Comparison of ENCODE assay signal across 22 mouse cellular contexts in genomic region chr10:32943026-32943425, GRCm38 (mm10). TPM values are rescaled to one million over a fixed set of nuclear protein-coding genes. Genes with fewer than 3 reads are reported as not detected.
DNase-seq lines count a peak whose midpoint lies in the region; TF ChIP-seq lines count a peak whose summit lies in the region.
"Had no signal": no experiment of that assay in that cellular context is flagged by ENCODE, and none has a peak within 500 bp of the region (broad histone marks: within the 10 kb centered on the region; RNA-seq: fewer than 3 reads in every experiment).

No protein-coding gene starts in this region.

- peaks cover 2% of the 10 kb centered on the region; the same call in 1 of the 2 replicates for H3K36me3 ChIP-seq in ES-E14 (ENCODE audit: control insufficient read depth, insufficient read depth, low read length, poor library complexity, severe bottlenecking)
- H3K36me3 ChIP-seq: embryonic facial prominence, embryonic 13.5 days; embryonic facial prominence, embryonic 15.5 days; forebrain, embryonic 10.5 days; forebrain, embryonic 12.5 days had no signal

- no peak overlapping the region for H3K9ac ChIP-seq in ES-E14 (ENCODE audit: insufficient read depth, low read depth, low read length, poor library complexity, severe bottlenecking)
- H3K9ac ChIP-seq: embryonic facial prominence, embryonic 13.5 days; embryonic facial prominence, embryonic 15.5 days; forebrain, embryonic 12.5 days had no signal

- intact Hi-C loops in left cerebral cortex, postnatal 36 days (cut with DNase I), result no loop called here

- in situ Hi-C loops in ES-E14 (cut with MboI; ENCODE audit: low sequenced_read_pairs in 2 of 2, unreplicated experiment in 2 of 2), result no loop called here

- DNase-seq in ES-CJ7 (ENCODE audit: low read depth, low spot score) (peak; percentile 65), ES-E14 (ENCODE audit: low read depth, low spot score) (no peak), ZHBTc4 (ENCODE audit: low read depth, low spot score) (peak; percentile 57)
- no peak for DNase-seq in urinary bladder, postnatal 36 days (ENCODE audit: low spot score in 2 of 2)
- no peak for DNase-seq in left cerebral cortex, postnatal 36 days (ENCODE audit: low spot score in 2 of 2)
- DNase-seq: adrenal gland, adult 2 months; adrenal gland, postnatal 10 days; adrenal gland, postnatal 25 days; cerebellum, adult 11 months; cerebellum, adult 18-20 months; cerebellum, adult 8-10 months; cerebellum, adult 9-11 months; cerebellum, postnatal 14 days; cerebellum, postnatal 36 days; embryo, embryonic 11 days had no signal

- H3K27ac ChIP-seq in ES-E14 (ENCODE audit: insufficient read depth, low read depth, low read length, poor library complexity, severe bottlenecking), result peak overlapping the region; percentile 67; the same call in 1 of the 2 replicates
- H3K27ac ChIP-seq: embryonic facial prominence, embryonic 13.5 days; embryonic facial prominence, embryonic 15.5 days; forebrain, embryonic 10.5 days; forebrain, embryonic 12.5 days had no signal

- H3K4me1 ChIP-seq in ES-E14 (ENCODE audit: control insufficient read depth in 2 of 2, insufficient read depth in 2 of 2, low read length in 2 of 2, poor library complexity in 1 of 2), result no peaks in the 10 kb centered on the region
- H3K4me1 ChIP-seq: embryonic facial prominence, embryonic 13.5 days; embryonic facial prominence, embryonic 15.5 days; forebrain, embryonic 10.5 days; forebrain, embryonic 12.5 days had no signal

- H3K9me3 ChIP-seq in ES-E14 (ENCODE audit: control insufficient read depth, insufficient read depth, low read depth, low read length), result peaks cover 5% of the 10 kb centered on the region; the same call in 1 of the 2 replicates
- H3K9me3 ChIP-seq: embryonic facial prominence, embryonic 13.5 days; embryonic facial prominence, embryonic 15.5 days; forebrain, embryonic 12.5 days had no signal

- H3K4me3 ChIP-seq in ES-E14 (ENCODE audit: insufficient read depth in 1 of 2, low read depth in 1 of 2, low read length in 2 of 2, poor library complexity in 1 of 2, severe bottlenecking in 1 of 2), result no peak overlapping the region
- H3K4me3 ChIP-seq: embryonic facial prominence, embryonic 13.5 days; embryonic facial prominence, embryonic 15.5 days; erythroblast, embryonic 14.5 days; forebrain, embryonic 10.5 days; forebrain, embryonic 12.5 days had no signal

TF ChIP-seq in ES-E14, 5 proteins besides CTCF, POLR2A, EP300 and RAD21:
- TF ChIP-seq MAFK (IDR thresholded peaks at IDR 0.05; ENCODE audit: insufficient read depth, low read depth, low read length) (no peak), HCFC1 (IDR thresholded peaks at IDR 0.05; ENCODE audit: borderline replicate concordance, insufficient read depth, low read length) (no peak), ZNF384 (IDR thresholded peaks at IDR 0.05; ENCODE audit: low read depth, low read length) (no peak), CHD2 (IDR thresholded peaks at IDR 0.05; ENCODE audit: low read depth, low read length) (no peak), ZC3H11A (IDR thresholded peaks at IDR 0.05; ENCODE audit: borderline replicate concordance, low read depth, low read length) (no peak)

RNA-seq across cellular contexts. Expression of gene Nkain2, which starts 52.8 kb away (rescaled TPM):
- 0.32 and 0.45 TPM in 2 replicates for total RNA-seq in ES-E14 (2012; rRNA removed)
- total RNA-seq in left cerebral cortex, postnatal 36 days (2021), result 10 to 100 TPM; 29.2 to 30.4 TPM
- total RNA-seq: common myeloid progenitor, adult 5-6 weeks; MEL had no signal

Comparison
In these comparisons a context has a peak if more than half of its experiments do, and no peak if none do; other contexts are left out.
1. DNase-seq: peak in ES-CJ7 (single experiment) and ZHBTc4 (single experiment); none in ES-E14 (single experiment), urinary bladder, postnatal 36 days (0 of 2) and left cerebral cortex, postnatal 36 days (0 of 2).
2. RNA of gene Nkain2, which starts 52.8 kb away (total RNA-seq): 29.2 to 30.4 TPM in left cerebral cortex, postnatal 36 days; 0.32 to 0.45 TPM in ES-E14; every median in the first group is over 10 times any median in the second.